Mouse (Mus musculus) naive thymus-derived CD4-positive, alpha-beta T cell, adult 2 months (primary cell): ENCODE results near the gene Gm4565.
"Not testable (repeated sequence)": the region's sequence is repeated elsewhere in the genome, so short reads cannot be mapped to it uniquely, and the experiment has no call there.

Experiments used
- DNase-seq: peaks from one replicate; pipeline ENCODE4 v3.0.0-alpha.2; 2011; ENCODE audit warnings: low read depth

Gm4565 gene

DNA sequence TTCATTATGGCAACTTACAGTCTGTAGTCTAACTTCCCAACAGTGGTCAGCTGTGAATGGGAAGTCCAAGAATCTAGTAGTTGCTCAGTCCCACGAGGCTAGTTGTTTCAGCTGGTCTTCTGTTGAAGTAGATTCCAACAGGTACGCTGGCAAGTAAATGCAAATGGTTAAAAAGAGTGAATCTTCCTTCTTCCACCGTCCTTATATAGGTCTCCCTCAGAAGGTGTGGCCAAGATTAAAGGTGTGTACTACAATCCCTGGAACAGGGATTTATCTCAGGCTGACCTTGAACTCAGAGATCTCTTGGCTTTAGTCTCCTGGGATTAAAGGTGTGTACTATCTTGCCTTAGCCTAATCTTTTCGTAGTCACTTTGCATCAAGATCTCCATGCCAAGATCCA, at the start of gene Gm4565:
Gene Gm4565 (minus strand): TSS at position 101 of the 400 bp plus-strand sequence.
- not testable (repeated sequence) for DNase-seq

DNA sequence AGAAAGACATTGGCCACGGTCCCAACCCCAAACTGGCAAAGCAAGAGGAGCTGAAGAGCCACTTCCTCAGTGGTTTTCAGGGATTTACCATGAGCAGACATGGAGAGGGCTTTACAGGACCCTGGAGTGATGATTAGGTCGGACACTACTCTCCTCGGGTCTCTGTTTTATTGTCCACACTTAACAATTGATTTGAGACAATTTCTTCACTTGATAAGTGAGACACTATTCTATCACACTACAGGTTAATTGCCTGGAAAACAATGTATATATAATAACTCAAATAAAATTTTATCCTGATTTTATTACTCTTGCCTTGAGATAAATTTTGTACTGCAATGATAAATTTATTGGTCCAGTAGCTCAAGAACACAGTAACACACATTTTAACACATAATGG, 22.7 kb downstream of the Gm4565 start, which contains the start of gene Gm4201:
Gene Gm4201 (minus strand): TSS at position 101 of the 400 bp plus-strand sequence.
- DNase-seq: not testable (repeated sequence)

DNA sequence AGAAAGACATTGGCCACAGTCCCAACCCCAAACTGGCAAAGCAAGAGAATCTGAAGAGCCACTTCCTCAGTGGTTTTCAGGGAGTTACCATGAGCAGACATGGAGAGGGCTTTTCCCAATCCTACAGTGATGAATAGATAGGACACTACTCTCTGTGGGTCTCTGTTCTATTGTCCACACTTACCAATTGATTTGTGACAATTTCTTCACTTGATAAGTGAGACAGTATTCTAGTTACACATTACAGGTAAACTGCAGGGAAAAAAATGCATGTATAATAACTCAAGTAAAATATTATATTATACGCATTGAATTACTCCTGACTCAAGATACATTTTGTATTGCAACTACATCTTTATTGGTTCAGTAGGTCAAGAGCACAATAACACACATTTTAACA, 53.1 kb downstream of the Gm4565 start, which contains the start of gene Gm8677:
Gene Gm8677 (minus strand): TSS at position 101 of the 400 bp plus-strand sequence.
- not testable (repeated sequence) for DNase-seq
